Mouse (Mus musculus) kidney, adult 2 months (tissue): Measurements from ENCODE around the gene Cldn7.

Source experiments
- CTCF ChIP-seq: fragments of 200-500 bp; conservative IDR thresholded peaks from 2 replicates; pipeline ENCODE4 v1.5.1; 2011; ENCODE audit warnings: low read depth, mild to moderate bottlenecking, control low read depth, low read length, moderate library complexity, mixed read lengths; ENCODE audit not compliant: insufficient read depth, insufficient read length
- POLR2A ChIP-seq: fragments of 200-500 bp; IDR thresholded peaks from one replicate; pipeline ENCODE4 v1.6.1; 2011; ENCODE audit warnings: low read depth, low read length, control low read depth

DNA sequence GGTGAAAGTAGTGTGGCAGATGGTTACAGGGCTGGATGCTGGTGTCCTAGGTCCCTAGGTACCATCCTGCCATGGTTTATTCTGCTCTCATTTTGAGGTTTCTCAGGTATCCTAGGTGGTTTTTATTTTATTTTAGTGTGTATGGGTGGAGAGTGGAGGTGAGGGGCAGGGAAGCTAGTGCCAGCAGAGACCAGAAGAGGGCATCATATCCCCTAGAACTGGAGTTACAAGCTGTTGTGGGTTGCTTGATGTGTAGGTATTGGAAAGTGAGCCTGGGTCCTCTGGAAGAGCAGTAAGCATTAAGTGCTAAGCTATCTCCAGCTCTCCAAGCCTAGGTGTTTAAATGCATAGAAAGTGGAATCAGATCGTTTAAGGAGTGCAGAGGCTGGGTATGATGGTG is 12.3 kb upstream of the Cldn7 start:
- TF ChIP-seq POLR2A (no peak), CTCF (no peak; the same call in 1 of the 2 replicates)
